Mouse (Mus musculus) intestine, embryonic 16.5 days (tissue): Measurements from ENCODE around the gene Unk. TPM values are rescaled to one million over a fixed set of nuclear protein-coding genes. Genes with fewer than 3 reads are reported as not detected.
A peak's percentile ranks its signal among the peaks of the same experiment; 100 is the strongest.

ENCODE experiments used
- ATAC-seq: fragments of 200-750 bp; cut with Nextera tagmentation; 2 replicates; pipeline ENCODE4 v1.8.0; 2017; ENCODE audit warnings: moderate TSS enrichment, moderate library complexity
- H3K27ac ChIP-seq: fragments of 300-500 bp; sonication (generic); 2 replicates; pipeline ENCODE4 v1.5.1; 2014; ENCODE audit warnings: mild to moderate bottlenecking, low read length
- H3K27me3 ChIP-seq: fragments of 300-500 bp; sonication (generic); replicated peaks from 2 replicates; pipeline ENCODE4 v1.6.1; 2014; ENCODE audit warnings: low read length, control low read depth, mixed read lengths; ENCODE audit not compliant: control insufficient read depth, insufficient read depth
- H3K36me3 ChIP-seq: fragments of 300-500 bp; sonication (generic); 2 replicates; pipeline ENCODE4 v1.6.1; 2014; ENCODE audit warnings: low read length, control low read depth; ENCODE audit not compliant: control insufficient read depth, insufficient read depth
- H3K4me1 ChIP-seq: fragments of 300-500 bp; sonication (generic); 2 replicates; pipeline ENCODE4 v1.6.1; 2014; ENCODE audit warnings: low read length, control low read depth, mixed read lengths; ENCODE audit not compliant: control insufficient read depth, insufficient read depth
- H3K4me2 ChIP-seq: fragments of 300-500 bp; sonication (generic); 2 replicates; pipeline ENCODE4 v1.6.1; 2014; ENCODE audit warnings: low read depth, low read length, control low read depth
- H3K4me3 ChIP-seq: fragments of 300-500 bp; sonication (generic); 2 replicates; pipeline ENCODE4 v1.5.1; 2014; ENCODE audit warnings: mild to moderate bottlenecking, low read length
- H3K9ac ChIP-seq: fragments of 300-500 bp; sonication (generic); 2 replicates; pipeline ENCODE4 v1.6.1; 2014; ENCODE audit warnings: low read depth, low read length
- H3K9me3 ChIP-seq: fragments of 300-500 bp; sonication (generic); 2 replicates; pipeline ENCODE4 v1.6.1; 2016; ENCODE audit warnings: low read length, control low read depth; ENCODE audit not compliant: control insufficient read depth
- WGBS: fragments of 180-500 bp; shearing (Covaris S2); extraction: QIAGEN DNeasy Blood & Tissue Kit; methylation state at CpG from one replicate; pipeline ENCODE4 v1.1.7; 2014; 5-methylcytosine and 5-hydroxymethylcytosine counted together
- polyA plus RNA-seq: library from polyadenylated mRNA; unstranded; fragments of >200 nt; fragmentation: Nextera tagmentation; extraction: Ambion mirVana; gene quantifications from 2 replicates; pipeline ENCODE4 v1.2.1, GENCODE M21; 2015

The Unk gene
- polyA plus RNA-seq, 1 experiment from 2014 or later = 22.9 TPM

DNA sequence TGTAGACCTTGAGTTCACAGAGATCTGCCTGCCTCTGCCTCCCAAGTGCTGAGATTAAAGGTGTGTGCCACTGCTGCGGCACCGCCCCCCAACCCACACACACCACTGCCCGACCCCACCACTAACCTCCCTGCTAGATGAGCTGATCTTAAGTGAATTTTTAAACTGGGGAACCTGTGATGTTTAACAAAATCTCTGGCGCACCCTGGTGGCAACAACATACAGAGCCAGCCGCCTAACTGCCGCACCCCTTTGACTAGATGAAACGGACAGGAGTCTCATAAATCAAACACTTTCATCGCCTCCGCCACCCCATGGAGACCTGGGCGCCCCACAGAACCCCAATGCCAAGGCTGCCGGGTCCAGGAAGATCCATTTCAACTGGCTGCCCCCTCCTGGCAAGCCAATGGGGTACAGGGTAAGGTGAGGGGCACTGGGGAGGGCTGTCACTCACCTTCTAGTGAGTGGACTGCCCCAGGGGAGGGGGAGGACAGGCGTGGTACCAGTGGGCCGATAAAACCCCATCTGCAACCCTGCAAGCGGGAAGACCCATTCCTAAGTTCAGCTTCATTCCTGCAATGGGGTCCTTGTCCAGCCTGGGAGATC is 30.5 kb upstream of the Unk start:
- H3K27ac ChIP-seq = no peak overlapping the region
- 15% methylated on average over 14 of the region's 14 CpGs for WGBS
- ATAC-seq = peak; percentile 22; the same call in 1 of the 2 replicates
- no peaks in the 10 kb centered on the region for H3K27me3 ChIP-seq
- no peak overlapping the region for H3K4me2 ChIP-seq
- H3K36me3 ChIP-seq = no peaks in the 10 kb centered on the region
- H3K9ac ChIP-seq = no peak overlapping the region
- H3K9me3 ChIP-seq = no peaks in the 10 kb centered on the region
- H3K4me3 ChIP-seq = no peak overlapping the region
- peaks cover 3% of the 10 kb centered on the region for H3K4me1 ChIP-seq

DNA sequence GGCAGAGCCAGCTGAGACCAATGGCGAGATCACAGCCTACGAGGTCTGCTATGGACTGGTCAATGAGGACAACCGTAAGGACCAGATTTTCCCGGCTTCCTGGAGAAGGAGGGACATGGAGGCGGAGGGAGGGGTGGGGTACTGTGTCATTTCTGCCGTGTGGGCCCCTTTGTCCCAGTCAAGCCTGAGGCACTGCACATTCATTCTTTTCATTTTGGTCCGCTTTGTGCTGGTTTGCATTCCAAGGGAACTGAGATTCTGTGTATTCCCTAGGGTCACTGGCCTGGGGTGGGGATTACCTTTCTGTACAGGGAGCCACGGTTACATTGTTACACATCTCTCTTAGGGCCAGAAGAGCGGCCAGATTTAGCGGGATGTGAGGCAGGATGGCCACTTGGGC is 29.5 kb upstream of the Unk start:
- no peak overlapping the region for H3K4me2 ChIP-seq
- WGBS = 53% methylated on average over 10 of the region's 10 CpGs
- ATAC-seq = no peak
- no peaks in the 10 kb centered on the region for H3K27me3 ChIP-seq
- peaks cover 12% of the 10 kb centered on the region for H3K4me1 ChIP-seq
- H3K9me3 ChIP-seq = no peaks in the 10 kb centered on the region
- no peak overlapping the region for H3K27ac ChIP-seq
- H3K36me3 ChIP-seq = no peaks in the 10 kb centered on the region
- H3K4me3 ChIP-seq = no peak overlapping the region
- H3K9ac ChIP-seq = no peak overlapping the region

DNA sequence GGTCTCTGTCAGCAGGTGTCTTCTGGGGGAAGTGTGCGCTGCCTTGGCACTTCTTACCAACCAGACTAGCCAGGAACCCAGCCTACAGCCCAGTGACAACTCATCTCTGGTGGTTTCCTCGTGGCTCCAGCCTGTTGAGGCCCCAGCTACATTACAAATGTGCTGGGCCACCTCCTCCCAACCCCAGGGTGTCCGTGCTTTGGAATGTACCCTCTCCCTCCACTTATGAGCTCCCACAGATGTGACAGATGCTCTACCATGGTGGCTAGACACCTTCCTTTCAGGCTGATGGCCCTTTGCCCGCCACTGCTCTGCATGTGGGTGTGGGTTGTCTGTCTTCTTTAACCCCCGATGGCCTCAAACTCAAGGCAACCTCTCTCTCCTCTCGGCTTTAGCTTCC is 28.4 kb upstream of the Unk start:
- Histone ChIP-seq H3K9me3 (no peaks in the 10 kb centered on the region), H3K27me3 (no peaks in the 10 kb centered on the region), H3K36me3 (no peaks in the 10 kb centered on the region), H3K4me2 (no peak overlapping the region), H3K27ac (no peak overlapping the region), H3K4me3 (no peak overlapping the region), H3K4me1 (peaks cover 22% of the 10 kb centered on the region), H3K9ac (peak overlapping the region; percentile 6; the same call in 1 of the 2 replicates)
- ATAC-seq = no peak
- 69% methylated on average over 6 of the region's 6 CpGs for WGBS

DNA sequence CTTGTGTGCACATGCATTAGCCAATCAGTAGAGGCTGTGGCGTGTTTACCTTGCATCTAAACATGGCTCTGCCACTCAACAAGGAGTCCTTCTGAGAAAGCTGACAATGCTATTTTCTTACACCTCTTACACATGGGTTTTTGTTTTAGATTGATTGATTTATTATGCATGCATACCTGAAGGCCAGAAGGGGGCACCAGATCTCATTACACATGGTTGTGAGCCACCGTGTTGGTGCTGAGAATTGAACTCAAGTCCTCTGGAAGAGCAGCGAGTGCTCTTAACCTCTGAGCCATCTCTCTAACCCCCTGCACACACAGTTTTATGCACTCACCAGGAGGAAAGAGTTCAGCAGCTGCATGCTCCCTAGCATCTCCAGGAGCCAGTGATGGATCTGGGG is 27.2 kb upstream of the Unk start:
- Histone ChIP-seq H3K27ac (no peak overlapping the region), H3K4me3 (no peak overlapping the region), H3K27me3 (no peaks in the 10 kb centered on the region), H3K4me2 (no peak overlapping the region), H3K9ac (no peak overlapping the region), H3K36me3 (0 out of 2 replicates have a peak, but pooled peaks cover 5% of the 10 kb centered on the region), H3K9me3 (no peaks in the 10 kb centered on the region), H3K4me1 (peaks cover 32% of the 10 kb centered on the region)
- WGBS = 85% methylated on average over 3 of the region's 3 CpGs
- ATAC-seq = no peak

DNA sequence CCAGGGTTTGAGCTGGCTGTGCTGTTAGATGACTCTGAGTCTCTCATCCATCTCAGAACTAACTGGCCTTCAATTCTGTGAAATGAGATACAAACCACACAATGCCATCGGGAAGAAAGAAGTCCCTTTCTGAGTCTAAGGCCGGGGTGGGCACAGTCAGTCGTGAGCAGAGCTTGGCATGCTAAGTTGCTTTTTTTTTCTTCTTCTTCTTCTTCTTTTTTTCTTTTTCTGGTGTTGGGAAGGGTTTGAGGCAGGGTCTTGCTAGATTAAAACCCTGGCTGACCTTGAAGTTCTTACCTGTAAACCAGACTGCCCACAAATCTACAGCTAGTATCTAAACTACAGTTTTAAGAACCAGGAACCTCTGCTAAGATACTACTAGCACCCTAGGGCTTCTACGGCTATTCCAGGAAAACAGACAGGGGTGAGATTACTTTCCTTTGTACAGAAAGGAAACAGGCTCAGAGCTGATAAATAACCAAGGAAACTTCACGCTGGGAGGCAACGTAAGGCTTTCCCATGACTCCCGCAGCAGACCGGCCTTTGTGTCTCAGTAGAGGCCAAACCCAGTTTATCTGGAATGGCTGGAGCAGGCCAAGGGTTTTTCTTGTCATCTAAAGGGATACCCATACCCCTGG is 25.8 kb upstream of the Unk start:
- H3K27me3 ChIP-seq = no peaks in the 10 kb centered on the region
- peaks cover 37% of the 10 kb centered on the region for H3K4me1 ChIP-seq
- H3K9ac ChIP-seq = peak overlapping the region; percentile 67
- H3K4me2 ChIP-seq = peak overlapping the region; percentile 77
- H3K4me3 ChIP-seq = peak overlapping the region; percentile 44
- 26% methylated on average over 8 of the region's 8 CpGs for WGBS
- peak overlapping the region; percentile 96 for H3K27ac ChIP-seq
- H3K9me3 ChIP-seq = no peaks in the 10 kb centered on the region
- 0 out of 2 replicates have a peak, but pooled peaks cover 9% of the 10 kb centered on the region for H3K36me3 ChIP-seq
- ATAC-seq = no peak

DNA sequence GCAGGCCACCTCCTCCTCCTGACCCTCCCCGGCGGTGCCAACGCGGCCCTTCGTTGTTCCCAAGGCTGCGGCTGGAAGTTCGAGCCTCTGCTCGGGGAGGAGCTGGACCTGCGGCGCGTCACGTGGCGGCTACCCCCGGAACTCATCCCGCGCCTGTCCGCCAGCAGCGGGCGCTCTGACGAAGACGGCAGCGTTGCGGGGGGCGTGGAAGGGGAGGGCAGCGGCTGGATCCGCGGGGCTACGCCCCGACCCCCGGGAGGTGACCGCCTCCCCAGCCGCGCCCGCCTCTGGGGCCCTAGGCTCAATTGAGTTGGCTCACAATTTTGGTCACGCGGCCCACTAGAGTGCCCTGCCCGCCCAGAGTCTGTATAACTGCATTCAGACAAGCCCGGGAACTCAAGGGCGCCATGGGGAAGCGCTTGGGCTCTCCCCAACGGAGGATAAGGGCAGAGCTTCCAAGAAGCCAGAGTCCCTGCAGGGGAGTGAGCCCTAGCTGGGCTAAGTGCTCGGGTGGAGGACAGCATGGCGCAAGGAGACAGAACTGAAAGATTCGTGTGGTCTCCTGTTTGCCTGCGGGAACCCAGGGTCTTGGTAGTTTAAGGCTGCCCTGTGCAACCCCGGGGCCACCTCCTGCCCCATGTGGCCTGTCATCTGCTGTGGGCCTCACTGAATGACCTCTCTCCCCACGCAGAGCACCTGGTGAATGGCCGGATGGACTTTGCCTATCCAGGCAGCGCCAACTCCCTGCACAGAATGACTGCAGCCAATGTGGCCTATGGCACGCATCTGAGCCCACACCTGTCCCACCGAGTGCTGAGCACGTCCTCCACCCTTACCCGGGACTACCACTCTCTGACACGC is 25.1 kb upstream of the Unk start:
- peak overlapping the region; percentile 77 for H3K4me2 ChIP-seq
- peak; percentile 83 for ATAC-seq
- H3K9ac ChIP-seq = peak overlapping the region; percentile 67
- peaks cover 12% of the 10 kb centered on the region; the same call in 1 of the 2 replicates for H3K36me3 ChIP-seq
- 3% methylated on average over 54 of the region's 54 CpGs for WGBS
- no peaks in the 10 kb centered on the region for H3K9me3 ChIP-seq
- peaks cover 37% of the 10 kb centered on the region for H3K4me1 ChIP-seq
- peak overlapping the region; percentile 96 for H3K27ac ChIP-seq
- peak overlapping the region; percentile 44 for H3K4me3 ChIP-seq
- H3K27me3 ChIP-seq = no peaks in the 10 kb centered on the region

DNA sequence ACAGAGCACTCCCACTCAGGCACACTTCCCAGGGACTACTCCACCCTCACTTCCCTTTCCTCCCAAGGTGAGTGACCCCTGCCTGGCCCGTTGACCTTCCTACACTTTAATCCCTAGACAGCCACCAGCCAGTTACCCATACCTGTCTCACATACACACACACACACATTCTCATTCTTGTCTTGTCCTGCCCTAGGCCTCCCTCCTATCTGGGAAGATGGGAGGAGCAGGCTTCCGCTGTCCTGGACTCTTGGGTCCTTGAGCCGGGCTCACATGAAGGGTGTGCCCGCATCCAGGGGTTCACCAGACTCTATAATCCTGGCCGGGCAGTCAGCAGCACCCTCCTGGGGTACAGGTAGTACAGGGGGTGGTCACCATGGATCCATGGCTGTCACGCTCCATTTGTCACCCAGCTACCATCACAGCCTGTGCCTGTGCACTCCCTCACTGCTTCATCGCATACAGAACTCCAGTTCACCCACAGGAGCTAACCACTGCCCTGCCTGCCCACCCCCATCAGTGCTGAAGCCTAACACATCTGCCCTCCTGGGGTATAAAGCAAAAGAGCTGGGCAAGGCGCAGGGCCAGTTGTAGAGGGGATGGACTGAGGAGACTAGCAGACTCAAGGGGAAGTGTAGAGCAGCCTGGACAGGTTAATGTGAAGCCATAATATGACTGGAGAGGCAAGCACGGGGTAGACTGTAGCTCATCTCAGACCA is 24.3 kb upstream of the Unk start:
- 60% methylated on average over 9 of the region's 9 CpGs for WGBS
- ATAC-seq = peak; percentile 38
- H3K4me1 ChIP-seq = peaks cover 37% of the 10 kb centered on the region
- peak overlapping the region; percentile 44; the same call in 1 of the 2 replicates for H3K4me3 ChIP-seq
- H3K9me3 ChIP-seq = no peaks in the 10 kb centered on the region
- H3K9ac ChIP-seq = peak overlapping the region; percentile 67
- peak overlapping the region; percentile 96 for H3K27ac ChIP-seq
- H3K27me3 ChIP-seq = no peaks in the 10 kb centered on the region
- peak overlapping the region; percentile 77 for H3K4me2 ChIP-seq
- peaks cover 12% of the 10 kb centered on the region; the same call in 1 of the 2 replicates for H3K36me3 ChIP-seq

DNA sequence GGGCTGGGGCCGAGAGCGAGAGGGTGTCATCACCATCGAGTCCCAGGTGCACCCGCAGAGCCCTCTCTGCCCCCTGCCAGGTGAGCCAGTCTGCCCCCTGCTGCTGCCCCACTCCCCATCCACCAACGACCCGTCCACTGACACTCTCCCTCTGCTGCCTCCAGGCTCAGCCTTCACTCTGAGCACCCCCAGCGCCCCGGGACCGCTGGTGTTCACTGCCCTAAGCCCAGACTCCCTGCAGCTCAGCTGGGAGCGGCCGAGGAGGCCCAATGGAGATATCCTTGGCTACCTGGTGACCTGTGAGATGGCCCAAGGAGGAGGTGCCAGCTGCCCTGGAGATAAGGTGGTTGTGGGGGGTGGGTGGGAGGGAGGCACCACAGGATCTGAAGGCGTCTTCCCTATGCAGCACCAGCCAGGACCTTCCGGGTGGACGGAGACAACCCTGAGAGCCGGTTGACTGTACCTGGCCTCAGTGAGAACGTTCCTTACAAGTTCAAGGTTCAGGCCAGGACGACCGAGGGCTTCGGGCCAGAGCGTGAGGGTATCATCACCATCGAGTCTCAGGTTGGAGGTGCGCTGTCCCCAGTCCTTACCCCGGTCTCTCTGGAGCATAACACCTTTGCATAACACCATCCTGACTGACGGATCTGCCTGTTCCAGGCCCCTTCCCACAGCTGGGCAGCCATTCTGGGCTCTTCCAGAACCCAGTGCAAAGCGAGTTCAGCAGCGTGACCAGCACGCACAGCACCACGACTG is 22.8 kb upstream of the Unk start:
- WGBS = 86% methylated on average over 28 of the region's 28 CpGs
- H3K4me1 ChIP-seq = peaks cover 42% of the 10 kb centered on the region
- peak overlapping the region; percentile 96 for H3K27ac ChIP-seq
- peaks cover 12% of the 10 kb centered on the region; the same call in 1 of the 2 replicates for H3K36me3 ChIP-seq
- ATAC-seq = no peak
- H3K4me2 ChIP-seq = no peak overlapping the region
- peak overlapping the region; percentile 37; the same call in 1 of the 2 replicates for H3K9ac ChIP-seq
- H3K9me3 ChIP-seq = no peaks in the 10 kb centered on the region
- no peaks in the 10 kb centered on the region for H3K27me3 ChIP-seq
- H3K4me3 ChIP-seq = no peak overlapping the region
